Mouse (Mus musculus) cerebellum, adult 8-10 months (tissue): ENCODE measurements around the gene Doxl2.

Experiments used
- DNase-seq: peaks from one replicate; pipeline ENCODE4 v3.0.0; 2022

Gene Doxl2

DNA sequence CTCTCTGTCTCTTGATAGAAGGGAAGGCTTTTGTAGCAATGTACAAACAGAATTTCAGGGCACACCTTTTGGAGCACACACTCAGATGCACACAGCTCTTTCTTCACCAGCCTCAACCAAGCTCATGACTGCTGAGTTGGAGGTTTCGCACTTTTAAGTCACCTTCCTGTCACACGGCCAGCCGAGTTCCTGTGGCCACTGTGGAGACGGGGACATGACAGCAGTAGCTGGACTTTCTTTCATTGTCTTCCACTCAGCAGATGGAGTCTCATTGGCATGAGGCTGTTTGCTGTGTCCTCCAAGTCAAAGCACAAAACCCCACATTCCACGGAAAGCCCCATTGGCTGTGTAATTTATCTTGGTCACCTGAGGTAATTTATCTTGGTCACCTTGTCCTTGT, 36.4 kb downstream of the Doxl2 start:
- DNase-seq, result no peak

- DNase-seq, result no peak
Measured at GRCm38 (mm10) chr6:49013023-49013422, 38.3 kb downstream of the Doxl2 start.

DNA sequence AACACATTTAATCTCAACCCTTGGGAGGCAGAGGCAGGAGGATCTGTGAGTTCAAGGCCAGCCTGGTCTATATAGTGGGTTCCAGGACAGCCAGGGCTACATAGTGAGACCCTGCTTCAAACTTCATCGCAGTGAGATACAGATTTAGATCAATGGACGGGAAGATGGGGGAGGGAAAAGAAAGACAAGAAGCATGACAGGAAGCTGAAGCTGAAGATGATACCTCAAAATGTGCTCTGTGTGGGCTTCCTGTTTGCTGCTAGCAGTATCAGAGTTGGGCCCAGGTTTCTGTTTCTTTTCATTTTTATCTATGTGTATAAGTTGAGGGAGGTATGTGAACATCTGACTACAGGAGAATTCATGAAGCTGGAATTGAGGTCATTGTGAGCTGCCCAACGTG, 38.7 kb downstream of the Doxl2 start:
- no peak for DNase-seq

DNA sequence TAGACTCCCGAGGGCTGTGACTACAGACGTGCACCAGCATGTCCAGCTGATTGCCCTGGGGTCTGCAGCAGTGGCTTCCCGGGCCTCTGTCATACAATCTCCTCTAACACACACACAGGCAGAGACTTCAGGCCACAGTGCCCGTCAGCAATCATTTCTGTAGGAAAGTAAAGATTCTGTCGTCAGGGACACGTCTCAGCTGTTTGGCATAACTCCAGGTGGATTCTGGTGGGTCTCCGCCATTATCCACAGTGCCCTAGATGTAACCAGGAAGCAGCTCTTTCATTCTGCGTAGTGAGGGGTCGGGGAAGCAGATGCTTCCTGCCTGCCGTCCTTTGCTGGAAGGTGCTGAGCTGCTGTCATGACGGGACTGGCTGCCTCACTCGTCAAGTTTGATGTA, 42.4 kb downstream of the Doxl2 start:
- no peak for DNase-seq

DNA sequence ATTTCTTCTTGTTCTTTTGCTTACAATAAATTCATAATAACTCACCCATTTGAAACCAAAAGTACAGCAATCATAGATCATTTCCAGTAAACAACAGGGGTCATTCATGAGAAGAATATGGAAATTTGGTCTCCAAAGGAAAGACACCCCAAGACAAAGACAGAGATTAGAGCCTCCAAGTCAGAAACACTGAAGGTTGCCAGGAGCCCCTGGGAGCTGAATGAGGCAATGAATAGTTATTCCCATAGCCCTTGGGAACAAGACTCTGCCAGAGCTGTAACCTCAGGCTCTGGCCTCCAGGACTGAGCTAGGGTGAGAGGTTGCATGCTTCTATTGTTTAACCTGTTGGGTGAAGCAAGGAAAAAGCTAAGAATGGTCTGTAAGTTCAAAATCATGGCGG, 44.6 kb downstream of the Doxl2 start:
- DNase-seq, result no peak

GRCm38 (mm10) chr6:49021141-49022012, 46.6 kb downstream of the Doxl2 start:
- DNase-seq, result no peak

DNA sequence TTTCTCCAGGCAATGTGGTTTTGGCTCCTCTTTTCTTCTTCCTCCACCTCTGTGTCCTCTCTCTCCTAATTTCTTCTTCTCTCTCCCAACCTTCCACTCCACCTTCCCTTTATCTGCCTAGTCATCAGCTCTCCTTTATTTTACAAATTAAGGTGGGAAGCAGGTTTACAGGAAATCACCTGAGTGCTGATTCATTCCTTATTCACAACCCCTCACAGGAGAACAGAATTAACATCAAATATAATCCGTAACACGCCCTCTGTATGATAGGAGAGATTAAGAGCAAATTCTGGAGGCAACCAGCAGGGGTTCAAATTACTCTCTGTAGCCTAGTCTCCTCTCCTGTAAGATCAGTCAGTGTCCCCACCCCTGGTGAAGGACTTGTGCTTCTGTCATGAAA, 47.6 kb downstream of the Doxl2 start:
- no peak for DNase-seq

GRCm38 (mm10) chr6:49023315-49023714, 48.6 kb downstream of the Doxl2 start:
- no peak for DNase-seq

DNA sequence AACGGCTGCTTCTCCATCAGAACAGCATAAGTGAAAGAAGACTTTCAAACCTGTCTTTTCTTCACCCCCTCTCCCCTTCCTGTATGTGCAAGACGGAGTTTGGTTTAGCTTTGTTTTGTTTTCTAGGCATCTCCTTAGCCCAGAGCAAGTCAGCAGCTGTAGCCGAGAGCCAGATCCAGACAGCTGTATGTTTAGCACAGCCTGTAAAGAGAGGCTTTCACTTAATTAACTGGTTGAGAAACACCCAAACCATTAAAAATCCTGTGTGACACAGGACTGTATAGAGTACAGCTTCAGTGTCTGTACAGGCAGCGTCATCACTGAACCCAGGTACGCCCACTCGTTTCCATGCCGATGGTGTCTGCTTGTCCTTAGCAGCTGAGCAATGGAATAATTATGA, 50.5 kb downstream of the Doxl2 start:
- no peak for DNase-seq

GRCm38 (mm10) chr6:49026496-49026895, 51.7 kb downstream of the Doxl2 start:
- DNase-seq, result no peak

DNA sequence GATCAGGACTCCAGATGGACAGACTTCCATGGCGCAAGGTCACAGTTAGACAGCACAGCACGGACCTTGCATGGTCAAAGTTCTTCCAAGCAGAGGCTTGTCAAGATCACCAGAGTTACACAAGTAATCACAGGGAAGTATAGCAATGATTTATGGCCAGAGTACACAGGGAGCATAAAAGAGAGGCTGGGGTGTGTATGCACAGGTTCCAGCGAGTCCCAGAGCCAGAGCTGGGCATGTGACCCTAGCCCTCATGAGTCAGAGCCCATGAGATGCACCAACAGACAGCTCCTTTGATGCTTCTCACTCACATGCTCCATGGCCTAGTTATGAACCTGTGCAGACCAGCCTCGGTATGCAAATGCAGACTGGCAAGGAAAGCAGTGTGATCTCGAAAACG, 53.3 kb downstream of the Doxl2 start:
- DNase-seq, result no peak
